ENCODE assay signal across 16 mouse cellular contexts in genomic region chr9:47125517-47125916, GRCm38 (mm10).
A peak's percentile ranks its signal among the peaks of the same experiment; 100 is the strongest.
DNase-seq lines count a peak whose midpoint lies in the region; ATAC-seq and TF ChIP-seq lines count a peak whose summit lies in the region.
"Had no signal": no experiment of that assay in that cellular context is flagged by ENCODE, and none has a peak within 500 bp of the region (broad histone marks: within the 10 kb centered on the region; RNA-seq: fewer than 3 reads in every experiment).

No protein-coding gene starts in this region.

- intact Hi-C loops in left cerebral cortex, postnatal 36 days (cut with DNase I): no loop called here

- H3K9ac ChIP-seq in kidney, embryonic 15.5 days: no peak overlapping the region
- H3K9ac ChIP-seq in lung, postnatal 0 days (replicated peaks; ENCODE audit: low read depth): no peak overlapping the region
- H3K9ac ChIP-seq: embryonic facial prominence, embryonic 13.5 days; hindbrain, embryonic 14.5 days; lung, embryonic 14.5 days; midbrain, embryonic 12.5 days had no signal

- no peaks in the 10 kb centered on the region for H3K9me3 ChIP-seq in kidney, embryonic 15.5 days (replicated peaks)
- H3K9me3 ChIP-seq in lung, postnatal 0 days (ENCODE audit: low read length): no peaks in the 10 kb centered on the region
- H3K9me3 ChIP-seq: embryonic facial prominence, embryonic 13.5 days; midbrain, embryonic 12.5 days had no signal

- no peak for TF ChIP-seq EP300 in lung, postnatal 0 days (IDR thresholded peaks at IDR 0.05)

- H3K4me3 ChIP-seq in kidney, embryonic 15.5 days (replicated peaks): no peak overlapping the region
- no peak overlapping the region for H3K4me3 ChIP-seq in lung, postnatal 0 days (ENCODE audit: low read depth, low read length)
- H3K4me3 ChIP-seq: embryonic facial prominence, embryonic 13.5 days; midbrain, embryonic 12.5 days had no signal

- H3K27ac ChIP-seq in kidney, embryonic 15.5 days: no peak overlapping the region
- H3K27ac ChIP-seq in lung, postnatal 0 days (ENCODE audit: low read length): no peak overlapping the region
- H3K27ac ChIP-seq: embryonic facial prominence, embryonic 13.5 days; hindbrain, embryonic 14.5 days; kidney, postnatal 0 days; midbrain, embryonic 12.5 days had no signal

- 78% methylated on average over 3 of the region's 3 CpGs for whole genome bisulfite sequencing in kidney, embryonic 15.5 days
- WGBS in lung, postnatal 0 days: 69% methylated on average over 3 of the region's 3 CpGs

- no peaks in the 10 kb centered on the region; the same call in 1 of the 2 replicates for H3K27me3 ChIP-seq in kidney, embryonic 15.5 days
- no peaks in the 10 kb centered on the region for H3K27me3 ChIP-seq in lung, postnatal 0 days (replicated peaks; ENCODE audit: insufficient read depth, low read length)
- H3K27me3 ChIP-seq: embryonic facial prominence, embryonic 13.5 days; midbrain, embryonic 12.5 days had no signal

- H3K4me2 ChIP-seq in kidney, embryonic 15.5 days: no peak overlapping the region
- H3K4me2 ChIP-seq in lung, postnatal 0 days (replicated peaks; ENCODE audit: low read depth, low read length): no peak overlapping the region
- H3K4me2 ChIP-seq: embryonic facial prominence, embryonic 13.5 days; hindbrain, embryonic 14.5 days; lung, embryonic 14.5 days; midbrain, embryonic 12.5 days had no signal

- no peak for ATAC-seq in kidney, embryonic 15.5 days (replicated peaks; ENCODE audit: low FRiP score)
- no peak for ATAC-seq in lung, postnatal 0 days
- ATAC-seq: forebrain, embryonic 16.5 days; intestine, embryonic 16.5 days had no signal

- DNase-seq in layer of hippocampus, adult 11-12 months (ENCODE audit: low spot score): peak; percentile 10
- DNase-seq in layer of hippocampus, postnatal 36 days: no peak
- peak; percentile 46 for DNase-seq in cerebellum, adult 9-11 months
- peak; percentile 25 to 26 for DNase-seq in left cerebral cortex, postnatal 36 days (ENCODE audit: low spot score in 2 of 2)
- DNase-seq in lung, postnatal 0 days (ENCODE audit: low spot score): no peak
- no peak for DNase-seq in kidney, postnatal 14 days
- DNase-seq: gastrocnemius, postnatal 36 days; thymus, postnatal 4 days had no signal

- no peak for TF ChIP-seq CTCF in lung, postnatal 0 days (IDR thresholded peaks at IDR 0.05)

- no peaks in the 10 kb centered on the region for H3K4me1 ChIP-seq in kidney, embryonic 15.5 days
- H3K4me1 ChIP-seq in lung, postnatal 0 days (ENCODE audit: insufficient read depth, low read depth, low read length): no peaks in the 10 kb centered on the region
- H3K4me1 ChIP-seq: embryonic facial prominence, embryonic 13.5 days; midbrain, embryonic 12.5 days had no signal

- H3K36me3 ChIP-seq in kidney, embryonic 15.5 days: no peaks in the 10 kb centered on the region
- no peaks in the 10 kb centered on the region for H3K36me3 ChIP-seq in lung, postnatal 0 days (ENCODE audit: insufficient read depth, low read length)
- H3K36me3 ChIP-seq: embryonic facial prominence, embryonic 13.5 days; midbrain, embryonic 12.5 days had no signal

Comparison
In these comparisons a context has a peak if more than half of its experiments do, and no peak if none do; other contexts are left out.
1. DNase-seq: peak in layer of hippocampus, adult 11-12 months (single experiment), cerebellum, adult 9-11 months (single experiment) and left cerebral cortex, postnatal 36 days (2 of 2); none in layer of hippocampus, postnatal 36 days (0 of 2), lung, postnatal 0 days (single experiment) and kidney, postnatal 14 days (single experiment).